Mouse (Mus musculus) CD4-positive, CD25-positive, alpha-beta regulatory T cell, adult 2 months (primary cell): ENCODE data around the gene Fkbp2.
"Not testable (repeated sequence)": the region's sequence is repeated elsewhere in the genome, so short reads cannot be mapped to it uniquely, and the experiment has no call there.

Source experiments
- DNase-seq: peaks from one replicate; pipeline ENCODE4 v3.0.0-alpha.2; 2012; ENCODE audit warnings: low read depth, low spot score

Fkbp2 gene

GRCm38 (mm10) chr19:6991166-6991565, 10.9 kb upstream of the Fkbp2 start:
- not testable (repeated sequence) for DNase-seq

- no peak for DNase-seq
Observed at GRCm38 (mm10) chr19:6990712-6991111, 10.4 kb upstream of the Fkbp2 start.

DNA sequence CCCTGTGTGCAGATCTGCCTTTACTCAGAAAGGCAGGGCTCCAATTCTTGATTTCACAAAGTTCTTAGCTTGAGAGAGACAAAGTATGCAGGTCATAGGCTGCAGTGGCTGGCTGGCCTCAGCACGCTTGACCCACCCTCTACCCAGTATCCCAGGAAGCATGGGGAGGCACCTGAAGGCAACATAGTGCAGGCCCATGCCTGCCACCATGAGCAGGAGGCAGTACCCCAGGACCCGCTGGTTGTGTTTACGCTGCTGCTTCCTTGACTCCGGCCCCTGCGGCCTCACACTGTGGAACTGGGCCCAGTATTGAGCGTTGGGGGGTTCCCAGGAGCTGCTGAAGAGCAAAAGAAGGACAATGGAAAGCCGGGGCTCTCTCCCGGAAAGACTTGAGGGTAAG, 8.9 kb upstream of the Fkbp2 start:
- DNase-seq = no peak

DNA sequence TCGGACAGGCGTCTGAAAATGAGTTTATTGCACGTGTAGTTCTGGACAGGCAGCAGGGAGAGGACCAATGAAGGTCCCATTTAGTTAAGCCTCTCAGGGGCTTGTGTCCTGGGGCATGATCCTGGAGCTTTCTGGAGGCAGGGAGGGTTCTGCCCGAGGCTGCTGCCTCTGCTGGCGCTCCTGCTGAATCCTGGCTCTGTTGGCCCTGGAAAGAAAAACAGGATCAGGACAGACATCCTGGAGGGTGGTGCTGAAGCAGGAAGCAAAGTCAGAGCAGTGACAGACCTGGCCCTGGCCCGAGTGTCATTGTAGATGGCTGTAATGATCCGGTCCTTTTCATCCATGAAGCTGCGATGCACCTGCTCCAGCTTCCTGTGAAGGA, 7.6 kb upstream of the Fkbp2 start:
- no peak for DNase-seq

GRCm38 (mm10) chr19:6987061-6987903, 7.0 kb upstream of the Fkbp2 start, which contains the start of gene Vegfb:
Gene Vegfb, minus strand, starts transcription at chr19:6987651.
- peak; percentile 65 for DNase-seq

DNA sequence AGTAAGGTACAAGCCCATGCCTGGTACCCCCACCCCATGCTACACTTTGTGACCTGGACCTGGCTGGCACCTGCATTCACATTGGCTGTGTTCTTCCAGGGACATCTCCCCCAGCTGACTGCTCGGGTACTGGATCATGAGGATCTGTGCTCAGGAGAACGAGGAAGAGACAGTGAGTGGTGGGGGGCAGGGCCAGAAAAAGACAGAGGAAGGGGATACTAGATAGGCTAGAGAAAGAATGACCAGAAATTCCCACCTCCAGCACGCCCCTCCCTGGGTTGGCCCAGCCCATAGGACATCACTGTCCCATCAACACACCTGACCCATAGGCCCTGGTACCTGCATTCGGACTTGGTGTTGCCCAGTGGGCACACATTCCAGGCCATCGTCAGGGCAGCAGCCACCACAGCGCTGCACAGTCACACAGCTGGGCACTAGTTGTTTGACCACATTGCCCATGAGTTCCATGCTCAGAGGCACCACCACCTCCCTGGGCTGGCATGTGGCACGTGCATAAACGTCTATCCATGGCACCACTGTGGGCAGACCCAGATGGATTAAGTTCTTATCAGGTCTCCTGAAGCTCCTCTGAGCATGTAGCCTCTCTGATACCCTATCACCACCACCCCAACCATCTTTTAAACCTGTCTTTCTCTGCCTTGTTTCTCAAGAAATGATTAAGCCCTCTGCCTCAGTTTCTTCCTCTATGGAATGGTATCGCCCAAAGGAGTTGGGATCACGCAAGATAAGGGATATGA, 5.8 kb upstream of the Fkbp2 start:
- no peak for DNase-seq

GRCm38 (mm10) chr19:6985300-6985699, 5.0 kb upstream of the Fkbp2 start:
- no peak for DNase-seq

- DNase-seq = no peak
Observed at GRCm38 (mm10) chr19:6983621-6984020, 3.3 kb upstream of the Fkbp2 start.

GRCm38 (mm10) chr19:6981465-6981864, 1.2 kb upstream of the Fkbp2 start:
- no peak for DNase-seq

GRCm38 (mm10) chr19:6979486-6980380, 568 bp downstream of the Fkbp2 start:
- DNase-seq = peak; percentile 99

DNA sequence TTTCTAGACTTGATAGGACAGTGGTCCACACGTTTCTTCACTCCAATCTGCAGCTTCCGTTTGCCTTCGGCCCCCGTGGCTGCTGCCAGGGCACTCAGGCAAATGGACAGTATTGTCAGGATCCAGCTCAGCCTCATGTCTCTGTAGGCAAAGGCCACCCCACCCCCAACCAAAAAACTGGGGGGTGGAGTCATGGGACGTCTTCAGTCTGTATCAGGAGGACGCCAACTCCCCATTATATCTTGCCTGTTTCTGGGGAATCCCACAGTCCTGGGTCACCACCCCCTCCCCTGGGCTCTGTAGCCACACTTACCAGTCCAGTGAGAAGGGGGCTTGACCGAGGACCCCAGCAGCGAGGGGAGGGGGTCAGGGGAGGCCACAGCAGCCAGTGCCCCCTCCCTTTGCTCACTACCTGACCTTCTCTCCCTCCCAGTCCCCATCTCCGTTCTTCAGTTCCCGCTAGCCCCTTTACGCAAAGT, 1.3 kb downstream of the Fkbp2 start:
- peak; percentile 62 for DNase-seq

- no peak for DNase-seq
Observed at GRCm38 (mm10) chr19:6978639-6978974, 1.7 kb downstream of the Fkbp2 start.

GRCm38 (mm10) chr19:6977759-6978638, 2.3 kb downstream of the Fkbp2 start:
- no peak for DNase-seq

DNA sequence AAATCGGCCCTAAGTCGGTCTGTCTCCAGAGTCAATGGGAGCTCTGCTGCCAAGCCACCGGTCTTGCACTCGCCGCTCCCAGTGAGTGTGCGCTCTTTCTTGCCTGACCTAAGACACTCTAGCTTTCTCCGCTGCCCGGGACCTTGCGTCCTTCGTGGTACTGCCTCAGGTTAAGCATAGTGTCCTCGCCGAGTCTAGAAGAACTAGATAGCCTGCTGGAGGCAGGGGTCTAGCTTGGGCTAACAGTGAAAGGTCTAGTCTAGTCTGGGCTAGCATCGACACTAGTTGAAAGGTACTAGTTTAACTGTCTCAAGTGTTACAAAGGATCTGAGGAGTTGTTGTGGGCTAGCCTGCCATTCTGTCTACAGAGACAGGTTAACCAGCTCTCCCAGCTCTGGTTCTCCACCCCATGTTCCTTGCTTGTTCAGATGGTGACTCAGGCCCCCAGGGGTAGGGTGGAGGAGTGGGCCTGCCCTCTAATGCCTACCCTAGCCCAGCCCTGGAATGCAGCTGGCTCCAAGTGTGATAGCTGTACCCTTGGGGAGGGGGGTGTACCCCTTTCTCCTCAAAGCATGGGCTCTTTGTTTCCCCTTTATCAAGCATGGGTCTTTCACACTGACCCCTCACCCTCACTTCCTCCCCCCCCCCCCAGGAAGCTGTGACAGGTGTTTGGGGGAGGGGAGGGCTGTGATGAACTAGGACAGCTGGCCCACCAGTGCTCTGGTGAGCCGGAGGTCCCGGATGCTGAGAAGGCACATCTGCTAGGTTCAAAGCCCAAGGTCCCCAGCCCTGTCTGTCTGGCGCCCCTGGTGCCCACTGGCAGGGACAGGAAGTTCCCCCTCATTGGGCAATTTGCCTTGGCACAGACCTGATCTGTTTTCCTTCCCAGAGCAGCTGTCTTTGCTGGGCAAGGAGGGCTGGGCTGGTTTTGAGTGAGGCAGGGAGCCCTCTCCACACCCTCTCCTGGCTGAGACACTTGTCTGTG, 4.5 kb downstream of the Fkbp2 start, which contains the start of gene Plcb3:
Gene Plcb3 (minus strand): TSS at position 934 of the 985 bp plus-strand sequence.
- peak; percentile 70 for DNase-seq

- peak; percentile 86 for DNase-seq
Observed at GRCm38 (mm10) chr19:6974211-6975205, 5.8 kb downstream of the Fkbp2 start, which contains the start of gene Ppp1r14b. Gene Ppp1r14b, plus strand, starts transcription at chr19:6974968.

GRCm38 (mm10) chr19:6973581-6974190, 6.6 kb downstream of the Fkbp2 start:
- DNase-seq = no peak

GRCm38 (mm10) chr19:6972247-6972917, 7.9 kb downstream of the Fkbp2 start:
- no peak for DNase-seq
